Mouse (Mus musculus) liver, embryonic 11.5 days (tissue): ENCODE measurements around the gene Agxt. TPM values are rescaled to one million over a fixed set of nuclear protein-coding genes. Genes with fewer than 3 reads are reported as not detected.

ENCODE experiments used
- ATAC-seq: fragments of 200-750 bp; cut with Nextera tagmentation; replicated peaks from 2 replicates; pipeline ENCODE4 v1.8.0; 2017; ENCODE audit warnings: moderate number of reproducible peaks, mild to moderate bottlenecking, moderate TSS enrichment, moderate library complexity; ENCODE audit not compliant: low FRiP score
- DNase-seq: peaks from one replicate; pipeline ENCODE4 v3.0.0-alpha.2; 2017; ENCODE audit warnings: low spot score
- H3K27ac ChIP-seq: fragments of 300-500 bp; sonication (generic); 2 replicates; pipeline ENCODE4 v1.5.1; 2014; ENCODE audit warnings: mild to moderate bottlenecking, low read depth, low read length, control low read depth
- H3K27me3 ChIP-seq: fragments of 300-500 bp; sonication (generic); replicated peaks from 2 replicates; pipeline ENCODE4 v1.6.1; 2014; ENCODE audit warnings: low read length, mixed read lengths; ENCODE audit not compliant: control insufficient read depth, insufficient read depth
- H3K36me3 ChIP-seq: fragments of 300-500 bp; sonication (generic); 2 replicates; pipeline ENCODE4 v1.6.1; 2014; ENCODE audit warnings: mild to moderate bottlenecking, low read length, moderate library complexity, mixed read lengths; ENCODE audit not compliant: control insufficient read depth, insufficient read depth
- H3K4me1 ChIP-seq: fragments of 300-500 bp; sonication (generic); replicated peaks from 2 replicates; pipeline ENCODE4 v1.6.1; 2014; ENCODE audit warnings: low read length, mixed read lengths; ENCODE audit not compliant: control insufficient read depth, insufficient read depth
- H3K4me2 ChIP-seq: fragments of 300-500 bp; sonication (generic); 2 replicates; pipeline ENCODE4 v1.6.1; 2014; ENCODE audit warnings: mild to moderate bottlenecking, control low read depth, moderate library complexity
- H3K4me3 ChIP-seq: fragments of 300-500 bp; sonication (generic); 2 replicates; pipeline ENCODE4 v1.5.1; 2014; ENCODE audit warnings: low read depth, low read length, control low read depth
- H3K9ac ChIP-seq: fragments of 300-500 bp; sonication (generic); 2 replicates; pipeline ENCODE4 v1.6.1; 2014; ENCODE audit warnings: low read depth, low read length, control low read depth
- H3K9me3 ChIP-seq: fragments of 300-500 bp; sonication (generic); 2 replicates; pipeline ENCODE4 v1.6.1; 2016; ENCODE audit warnings: low read length, inconsistent platforms, mixed read lengths; ENCODE audit not compliant: control insufficient read depth
- WGBS: fragments of 180-500 bp; shearing (Covaris S2); extraction: QIAGEN DNeasy Blood & Tissue Kit; methylation state at CpG from one replicate; pipeline ENCODE4 v1.1.7; 2014; 5-methylcytosine and 5-hydroxymethylcytosine counted together
- polyA plus RNA-seq: library from polyadenylated mRNA; unstranded; fragments of >200 nt; fragmentation: Nextera tagmentation; extraction: Ambion mirVana; gene quantifications from 2 replicates; pipeline ENCODE4 v1.2.1, GENCODE M21; 2014

Agxt gene
- polyA plus RNA-seq, 1 experiment from 2014 or later = 1.1 TPM

- Histone ChIP-seq H3K4me2 (no peak overlapping the region), H3K27ac (no peak overlapping the region), H3K4me3 (no peak overlapping the region), H3K9me3 (no peaks in the 10 kb centered on the region), H3K27me3 (no peaks in the 10 kb centered on the region), H3K9ac (no peak overlapping the region), H3K4me1 (no peaks in the 10 kb centered on the region), H3K36me3 (no peaks in the 10 kb centered on the region)
- 51% methylated on average over 8 of the region's 8 CpGs for WGBS
- DNase-seq (no peak), ATAC-seq (no peak)
Observed at GRCm38 (mm10) chr1:93132676-93133075, 2.4 kb upstream of the Agxt start.

- no peak overlapping the region for H3K9ac ChIP-seq
- DNase-seq (no peak), ATAC-seq (peak; percentile 25; the same call in 1 of the 2 replicates)
- WGBS = 73% methylated on average over 6 of the region's 6 CpGs
- no peaks in the 10 kb centered on the region for H3K4me1 ChIP-seq
- H3K4me2 ChIP-seq = no peak overlapping the region
- H3K27me3 ChIP-seq = no peaks in the 10 kb centered on the region
- no peaks in the 10 kb centered on the region for H3K9me3 ChIP-seq
- no peak overlapping the region for H3K27ac ChIP-seq
- no peak overlapping the region for H3K4me3 ChIP-seq
- H3K36me3 ChIP-seq = no peaks in the 10 kb centered on the region
Observed at GRCm38 (mm10) chr1:93138534-93138933, 3.5 kb downstream of the Agxt start.

- Histone ChIP-seq H3K9ac (no peak overlapping the region), H3K4me1 (no peaks in the 10 kb centered on the region), H3K27me3 (no peaks in the 10 kb centered on the region), H3K36me3 (no peaks in the 10 kb centered on the region), H3K4me3 (no peak overlapping the region), H3K27ac (no peak overlapping the region), H3K4me2 (no peak overlapping the region), H3K9me3 (no peaks in the 10 kb centered on the region)
- DNase-seq = no peak
- ATAC-seq = no peak
- 77% methylated on average over 7 of the region's 7 CpGs for WGBS
Observed at GRCm38 (mm10) chr1:93139713-93140112, 4.7 kb downstream of the Agxt start.

- no peaks in the 10 kb centered on the region for H3K27me3 ChIP-seq
- ATAC-seq = no peak
- no peak overlapping the region for H3K4me2 ChIP-seq
- H3K4me3 ChIP-seq = no peak overlapping the region
- no peaks in the 10 kb centered on the region for H3K9me3 ChIP-seq
- WGBS = 67% methylated on average over 1 of the region's 1 CpGs
- no peak overlapping the region for H3K9ac ChIP-seq
- H3K36me3 ChIP-seq = no peaks in the 10 kb centered on the region
- DNase-seq = no peak
- H3K4me1 ChIP-seq = no peaks in the 10 kb centered on the region
- H3K27ac ChIP-seq = no peak overlapping the region
Observed at GRCm38 (mm10) chr1:93142871-93143270, 7.8 kb downstream of the Agxt start.

GRCm38 (mm10) chr1:93144176-93144575, 9.1 kb downstream of the Agxt start:
- Histone ChIP-seq H3K4me1 (no peaks in the 10 kb centered on the region), H3K27ac (no peak overlapping the region), H3K4me3 (no peak overlapping the region), H3K36me3 (no peaks in the 10 kb centered on the region), H3K9ac (no peak overlapping the region), H3K9me3 (no peaks in the 10 kb centered on the region), H3K4me2 (no peak overlapping the region), H3K27me3 (no peaks in the 10 kb centered on the region)
- DNase-seq (no peak), ATAC-seq (no peak)
- 69% methylated on average over 9 of the region's 9 CpGs for WGBS

- H3K27ac ChIP-seq = no peak overlapping the region
- WGBS = 51% methylated on average over 2 of the region's 2 CpGs
- no peaks in the 10 kb centered on the region for H3K9me3 ChIP-seq
- H3K9ac ChIP-seq = no peak overlapping the region
- ATAC-seq = no peak
- H3K27me3 ChIP-seq = no peaks in the 10 kb centered on the region
- H3K36me3 ChIP-seq = no peaks in the 10 kb centered on the region
- no peak overlapping the region for H3K4me2 ChIP-seq
- no peaks in the 10 kb centered on the region for H3K4me1 ChIP-seq
- DNase-seq = no peak
- H3K4me3 ChIP-seq = no peak overlapping the region
Observed at GRCm38 (mm10) chr1:93150907-93151661, 16.0 kb downstream of the Agxt start.

- no peak for ATAC-seq
- no peak overlapping the region for H3K27ac ChIP-seq
- no peak for DNase-seq
- H3K9ac ChIP-seq = no peak overlapping the region
- H3K36me3 ChIP-seq = no peaks in the 10 kb centered on the region
- no peak overlapping the region for H3K4me3 ChIP-seq
- WGBS = 71% methylated on average over 4 of the region's 4 CpGs
- H3K4me1 ChIP-seq = no peaks in the 10 kb centered on the region
- no peaks in the 10 kb centered on the region for H3K27me3 ChIP-seq
- no peaks in the 10 kb centered on the region for H3K9me3 ChIP-seq
- no peak overlapping the region for H3K4me2 ChIP-seq
Observed at GRCm38 (mm10) chr1:93157566-93157965, 22.5 kb downstream of the Agxt start.

GRCm38 (mm10) chr1:93158916-93159315, 23.9 kb downstream of the Agxt start:
- Histone ChIP-seq H3K4me1 (no peaks in the 10 kb centered on the region), H3K4me3 (no peak overlapping the region), H3K9me3 (no peaks in the 10 kb centered on the region), H3K9ac (no peak overlapping the region), H3K36me3 (no peaks in the 10 kb centered on the region), H3K27ac (no peak overlapping the region), H3K4me2 (no peak overlapping the region), H3K27me3 (no peaks in the 10 kb centered on the region)
- ATAC-seq (no peak), DNase-seq (no peak)
- 78% methylated on average over 8 of the region's 8 CpGs for WGBS
